Mouse (Mus musculus) neural tube, embryonic 11.5 days (tissue): ENCODE data around the gene Dohh. TPM values are rescaled to one million over a fixed set of nuclear protein-coding genes. Genes with fewer than 3 reads are reported as not detected.

ENCODE experiments used
- ATAC-seq: fragments of 200-750 bp; cut with Nextera tagmentation; 2 replicates; pipeline ENCODE4 v1.8.0; 2017; ENCODE audit warnings: moderate number of reproducible peaks, mild to moderate bottlenecking, moderate TSS enrichment, moderate library complexity; ENCODE audit not compliant: insufficient read depth, low FRiP score, low TSS enrichment
- DNase-seq: peaks from one replicate; pipeline ENCODE4 v3.0.0-alpha.2; 2015; ENCODE audit warnings: low spot score
- H3K27ac ChIP-seq: fragments of 300-500 bp; sonication (generic); 2 replicates; pipeline ENCODE4 v1.5.1; 2014; ENCODE audit warnings: low read depth, mild to moderate bottlenecking, low read length
- H3K27me3 ChIP-seq: fragments of 300-500 bp; sonication (generic); 2 replicates; pipeline ENCODE4 v1.6.1; 2014; ENCODE audit warnings: mild to moderate bottlenecking, low read length, mixed read lengths; ENCODE audit not compliant: control insufficient read depth, insufficient read depth
- H3K36me3 ChIP-seq: fragments of 300-500 bp; sonication (generic); 2 replicates; pipeline ENCODE4 v1.6.1; 2014; ENCODE audit warnings: mild to moderate bottlenecking, low read length, moderate library complexity, mixed read lengths; ENCODE audit not compliant: control insufficient read depth, insufficient read depth
- H3K4me1 ChIP-seq: fragments of 300-500 bp; sonication (generic); 2 replicates; pipeline ENCODE4 v1.6.1; 2014; ENCODE audit warnings: low read length, mixed read lengths; ENCODE audit not compliant: control insufficient read depth, insufficient read depth
- H3K4me2 ChIP-seq: fragments of 300-500 bp; sonication (generic); 2 replicates; pipeline ENCODE4 v1.6.1; 2014; ENCODE audit warnings: low read depth, mild to moderate bottlenecking, moderate library complexity
- H3K4me3 ChIP-seq: fragments of 300-500 bp; sonication (generic); 2 replicates; pipeline ENCODE4 v1.5.1; 2014; ENCODE audit warnings: low read depth, low read length
- H3K9ac ChIP-seq: fragments of 300-500 bp; sonication (generic); 2 replicates; pipeline ENCODE4 v1.6.1; 2014; ENCODE audit warnings: mild to moderate bottlenecking, low read length
- H3K9me3 ChIP-seq: fragments of 300-500 bp; sonication (generic); 2 replicates; pipeline ENCODE4 v1.6.1; 2016; ENCODE audit warnings: low read length; ENCODE audit not compliant: control insufficient read depth
- WGBS: fragments of 180-500 bp; shearing (Covaris S2); extraction: QIAGEN DNeasy Blood & Tissue Kit; methylation state at CpG from one replicate; pipeline ENCODE4 v1.1.7; 2014; 5-methylcytosine and 5-hydroxymethylcytosine counted together
- polyA plus RNA-seq: library from polyadenylated mRNA; unstranded; fragments of >200 nt; fragmentation: Nextera tagmentation; extraction: Ambion mirVana; gene quantifications from 2 replicates; pipeline ENCODE4 v1.2.1, GENCODE M21; 2014

Gene Dohh
- polyA plus RNA-seq, 1 experiment from 2014 or later = 76.1 TPM

- no peak within 1 kb of the TSS for H3K4me3 ChIP-seq
- H3K4me1 ChIP-seq = peaks cover 15% of the 10 kb centered on the region
- no peak within 1 kb of the TSS for H3K27ac ChIP-seq
- 80% methylated on average over 5 of the region's 5 CpGs for WGBS
- H3K9me3 ChIP-seq = no peaks in the 10 kb centered on the region
- peaks cover 18% of the 10 kb centered on the region for H3K36me3 ChIP-seq
- ATAC-seq (no peak), DNase-seq (no peak)
- H3K27me3 ChIP-seq = no peaks in the 10 kb centered on the region
- no peak within 1 kb of the TSS for H3K4me2 ChIP-seq
- H3K9ac ChIP-seq = peak within 1 kb of the TSS; percentile 5; the same call in 1 of the 2 replicates
These were observed 4.4 kb downstream of the Dohh start, which contains the start of gene Gm48552 for GRCm38 (mm10) chr10:81388505-81389055. TSS of gene Gm48552 (plus strand) at chr10:81389005.

- Histone ChIP-seq H3K4me3 (no peak overlapping the region), H3K4me1 (peaks cover 19% of the 10 kb centered on the region), H3K27me3 (no peaks in the 10 kb centered on the region), H3K4me2 (no peak overlapping the region), H3K27ac (no peak overlapping the region), H3K36me3 (peaks cover 18% of the 10 kb centered on the region), H3K9me3 (no peaks in the 10 kb centered on the region), H3K9ac (peak overlapping the region; percentile 5; the same call in 1 of the 2 replicates)
- ATAC-seq = 0 out of 2 replicates have a peak, but pooled peaks have one; percentile 11
- WGBS = 64% methylated on average over 3 of the region's 3 CpGs
- DNase-seq = no peak
These were observed 5.1 kb downstream of the Dohh start for GRCm38 (mm10) chr10:81389373-81389772.

- peaks cover 18% of the 10 kb centered on the region for H3K36me3 ChIP-seq
- 63% methylated on average over 23 of the region's 23 CpGs for WGBS
- no peak overlapping the region for H3K4me3 ChIP-seq
- H3K4me2 ChIP-seq = no peak overlapping the region
- peaks cover 16% of the 10 kb centered on the region for H3K4me1 ChIP-seq
- peak overlapping the region; percentile 5; the same call in 1 of the 2 replicates for H3K9ac ChIP-seq
- H3K9me3 ChIP-seq = no peaks in the 10 kb centered on the region
- H3K27ac ChIP-seq = no peak overlapping the region
- DNase-seq (peak; percentile 71), ATAC-seq (peak; percentile 38; the same call in 1 of the 2 replicates)
- H3K27me3 ChIP-seq = no peaks in the 10 kb centered on the region
These were observed 5.8 kb downstream of the Dohh start for GRCm38 (mm10) chr10:81389801-81390677.

GRCm38 (mm10) chr10:81390678-81390965 lies 6.4 kb downstream of the Dohh start:
- no peak overlapping the region for H3K4me3 ChIP-seq
- H3K4me1 ChIP-seq = peaks cover 11% of the 10 kb centered on the region; the same call in 1 of the 2 replicates
- no peaks in the 10 kb centered on the region for H3K9me3 ChIP-seq
- H3K9ac ChIP-seq = no peak overlapping the region
- no peak overlapping the region for H3K4me2 ChIP-seq
- H3K36me3 ChIP-seq = peaks cover 18% of the 10 kb centered on the region
- no peak for DNase-seq
- no peaks in the 10 kb centered on the region for H3K27me3 ChIP-seq
- 92% methylated on average over 13 of the region's 13 CpGs for WGBS
- no peak for ATAC-seq
- no peak overlapping the region for H3K27ac ChIP-seq

GRCm38 (mm10) chr10:81392270-81392669 lies 8.0 kb downstream of the Dohh start:
- Histone ChIP-seq H3K27me3 (no peaks in the 10 kb centered on the region), H3K4me1 (peaks cover 12% of the 10 kb centered on the region), H3K27ac (no peak overlapping the region), H3K9me3 (no peaks in the 10 kb centered on the region), H3K4me2 (no peak overlapping the region), H3K4me3 (no peak overlapping the region), H3K9ac (no peak overlapping the region), H3K36me3 (peaks cover 8% of the 10 kb centered on the region; the same call in 1 of the 2 replicates)
- ATAC-seq (no peak), DNase-seq (no peak)
- WGBS = 88% methylated on average over 6 of the region's 6 CpGs

- Histone ChIP-seq H3K9me3 (no peaks in the 10 kb centered on the region), H3K27me3 (no peaks in the 10 kb centered on the region), H3K4me1 (peaks cover 12% of the 10 kb centered on the region), H3K4me3 (peak within 1 kb of the TSS; percentile 9; the same call in 1 of the 2 replicates), H3K27ac (no peak within 1 kb of the TSS), H3K36me3 (peaks cover 3% of the 10 kb centered on the region; the same call in 1 of the 2 replicates), H3K9ac (0 out of 2 replicates have a peak within 1 kb of the TSS, but pooled peaks have one; percentile 37), H3K4me2 (peak within 1 kb of the TSS; percentile 22)
- ATAC-seq = no peak
- no peak for DNase-seq
- WGBS = 58% methylated on average over 14 of the region's 14 CpGs
These were observed 8.6 kb downstream of the Dohh start, which contains the start of gene Smim24 for GRCm38 (mm10) chr10:81392781-81393185. TSS of gene Smim24 (plus strand) at chr10:81393051.

GRCm38 (mm10) chr10:81393456-81394063 lies 9.3 kb downstream of the Dohh start:
- no peak for DNase-seq

GRCm38 (mm10) chr10:81395127-81395526 lies 10.9 kb downstream of the Dohh start:
- Histone ChIP-seq H3K4me1 (peaks cover 10% of the 10 kb centered on the region), H3K9me3 (no peaks in the 10 kb centered on the region), H3K4me2 (no peak overlapping the region), H3K9ac (no peak overlapping the region), H3K27ac (no peak overlapping the region), H3K27me3 (0 out of 2 replicates have a peak, but pooled peaks cover under 1% of the 10 kb centered on the region), H3K36me3 (no peaks in the 10 kb centered on the region), H3K4me3 (no peak overlapping the region)
- 19% methylated on average over 5 of the region's 5 CpGs for WGBS
- DNase-seq (peak; percentile 87), ATAC-seq (no peak)

More at GRCm38 (mm10) chr10:81393456-81394063, 9.3 kb downstream of the Dohh start:
- H3K27me3 ChIP-seq = no peaks in the 10 kb centered on the region
- H3K9ac ChIP-seq = 0 out of 2 replicates have a peak overlapping the region, but pooled peaks have one; percentile 37
- no peak for ATAC-seq
- WGBS = 10% methylated on average over 19 of the region's 19 CpGs
- no peaks in the 10 kb centered on the region for H3K9me3 ChIP-seq
- no peak overlapping the region for H3K27ac ChIP-seq
- H3K36me3 ChIP-seq = no peaks in the 10 kb centered on the region
- peaks cover 12% of the 10 kb centered on the region for H3K4me1 ChIP-seq
- H3K4me2 ChIP-seq = peak overlapping the region; percentile 22
- H3K4me3 ChIP-seq = peak overlapping the region; percentile 9; the same call in 1 of the 2 replicates
